Mouse (Mus musculus) liver, postnatal 0 days (tissue): ENCODE measurements around the gene Hist2h2bb.
"Not testable (repeated sequence)": the region's sequence is repeated elsewhere in the genome, so short reads cannot be mapped to it uniquely, and the experiment has no call there.

Experiments used
- CTCF ChIP-seq: sonication (generic); IDR thresholded peaks from 2 replicates; pipeline ENCODE4 v1.5.1; 2016; ENCODE audit warnings: antibody characterized with exemption, low read depth
- EP300 ChIP-seq: IDR thresholded peaks from 2 replicates; pipeline ENCODE4 v1.6.1; 2016; ENCODE audit warnings: antibody characterized with exemption, low read depth, mild to moderate bottlenecking

GRCm38 (mm10) chr3:96287334-96287733 lies 17.8 kb downstream of the Hist2h2bb start:
- TF ChIP-seq CTCF = peak; percentile 89
- TF ChIP-seq EP300 = not testable (repeated sequence)
